Mouse (Mus musculus): ENCODE results near the gene St6galnac5.

- TF ChIP-seq CTCF (conservative IDR thresholded peaks at IDR 0.05; ENCODE audit: insufficient read depth, insufficient read length, low read depth, low read length) (no peak), POLR2A (IDR thresholded peaks at IDR 0.05; ENCODE audit: low read depth, low read length) (no peak)
Observed at GRCm38 (mm10) chr3:152797354-152797753, 184.7 kb downstream of the St6galnac5 start.
